Mouse (Mus musculus) Patski (cell line): Measurements from ENCODE around the gene Lima1. TPM values are rescaled to one million over a fixed set of nuclear protein-coding genes. Genes with fewer than 3 reads are reported as not detected.

ENCODE experiments used
- ATAC-seq: fragments of 100-300 bp; one replicate; pipeline ENCODE4 v1.8.0; 2021
- CTCF ChIA-PET: fragments of 350-600 bp; sonication (Branson Sonifier 250); formaldehyde crosslinking; loops from one replicate; lab custom pipeline; 2022; ENCODE audit warnings: inconsistent platforms; lab: Charles Lee
- POLR2A ChIA-PET: fragments of 350-600 bp; sonication (Branson Sonifier 250); formaldehyde crosslinking; loops from one replicate; lab custom pipeline; 2022; ENCODE audit warnings: antibody characterized with exemption, inconsistent platforms; lab: Charles Lee
- DNase-seq: peaks from one replicate; pipeline ENCODE4 v3.0.0-alpha.2; 2011; ENCODE audit warnings: low read depth, low spot score
- H3K27me3 ChIP-seq: fragments of 371-371 bp; one replicate; pipeline ENCODE4 v1.5.1; 2021
- CTCF ChIP-seq: fragments of 100-300 bp; IDR thresholded peaks from one replicate; pipeline ENCODE4 v1.5.1; 2021
- in situ Hi-C: fragments of 300-500 bp; cut with MboI; formaldehyde crosslinking; loops from 3 replicates; pipeline ENCODE4 v1.11.1; 2018; ENCODE audit warnings: low pct_unique_long_range_greater_than_20kb, mixed read lengths
- polyA plus RNA-seq: library from polyadenylated mRNA; unstranded; gene quantifications from one replicate; pipeline ENCODE4 v1.2.3, GENCODE M21; 2021

Gene Lima1
- polyA plus RNA-seq, 1 experiment from 2014 or later, result 140 TPM

GRCm38 (mm10) chr15:99846633-99847032 is 28.6 kb downstream of the Lima1 start:
- ATAC-seq (no peak), DNase-seq (no peak)
- in situ Hi-C loops, result loop anchor here (5.0 kb wide), 1 partner anchor 46 kb away; no protein-coding TSS in a partner anchor
- POLR2A ChIA-PET, result interaction anchor here (1.2 to 1.7 kb wide), 3 partner anchors 9 to 29 kb away, joined by 3 to 6 read pairs (median 3); partner anchors contain the start of gene Lima1
- CTCF ChIA-PET, result interaction anchor here (1.0 to 1.9 kb wide), 4 partner anchors 16 to 58 kb away, joined by 3 to 9 read pairs (median 6); no protein-coding TSS in a partner anchor
- TF ChIP-seq CTCF, result no peak
- H3K27me3 ChIP-seq, result no peaks in the 10 kb centered on the region

GRCm38 (mm10) chr15:99843856-99844255 is 31.4 kb downstream of the Lima1 start:
- no peaks in the 10 kb centered on the region for H3K27me3 ChIP-seq
- CTCF ChIA-PET, result no interaction called here
- in situ Hi-C loops, result no loop called here
- DNase-seq, result no peak
- POLR2A ChIA-PET, result no interaction called here
- no peak for TF ChIP-seq CTCF
- ATAC-seq, result no peak

- no peaks in the 10 kb centered on the region for H3K27me3 ChIP-seq
- no peak for DNase-seq
- peak; percentile 31 for ATAC-seq
- ChIA-PET CTCF (interaction anchor here (0.7 to 5.5 kb wide), 12 partner anchors 10 to 115 kb away, joined by 3 to 33 read pairs (median 4); no protein-coding TSS in a partner anchor), POLR2A (interaction anchor here (0.7 to 1.4 kb wide), 4 partner anchors 11 to 30 kb away, joined by 3 to 12 read pairs (median 8); no protein-coding TSS in a partner anchor)
- TF ChIP-seq CTCF, result peak; percentile 63
- in situ Hi-C loops, result no loop called here
Measured at GRCm38 (mm10) chr15:99839910-99840309, 35.3 kb downstream of the Lima1 start.

- in situ Hi-C loops, result no loop called here
Measured at GRCm38 (mm10) chr15:99839165-99839840, 36.0 kb downstream of the Lima1 start.

GRCm38 (mm10) chr15:99837561-99837960 is 37.7 kb downstream of the Lima1 start:
- DNase-seq (no peak), ATAC-seq (no peak)
- in situ Hi-C loops, result no loop called here
- CTCF ChIA-PET, result interaction anchor here (0.8 to 5.5 kb wide), 3 partner anchors 12 to 70 kb away, joined by 3 to 33 read pairs (median 16); no protein-coding TSS in a partner anchor
- POLR2A ChIA-PET, result interaction anchor here (1.2 kb wide), 1 partner anchor 9 kb away, joined by 3 read pairs; no protein-coding TSS in a partner anchor
- H3K27me3 ChIP-seq, result no peaks in the 10 kb centered on the region
- TF ChIP-seq CTCF, result no peak

More at GRCm38 (mm10) chr15:99839165-99839840, 36.0 kb downstream of the Lima1 start:
- CTCF ChIA-PET, result interaction anchor here (0.7 to 5.5 kb wide), 12 partner anchors 11 to 115 kb away, joined by 3 to 33 read pairs (median 4); no protein-coding TSS in a partner anchor
- TF ChIP-seq CTCF, result no peak
- H3K27me3 ChIP-seq, result no peaks in the 10 kb centered on the region
- ATAC-seq, result no peak
- DNase-seq, result no peak
- POLR2A ChIA-PET, result interaction anchor here (0.7 to 1.4 kb wide), 3 partner anchors 11 to 29 kb away, joined by 3 to 12 read pairs (median 11); no protein-coding TSS in a partner anchor

GRCm38 (mm10) chr15:99835191-99835590 is 40.1 kb downstream of the Lima1 start:
- no peaks in the 10 kb centered on the region for H3K27me3 ChIP-seq
- no peak for TF ChIP-seq CTCF
- CTCF ChIA-PET, result interaction anchor here (1.1 to 5.5 kb wide), 2 partner anchors 9 to 68 kb away, joined by 3 to 33 read pairs; no protein-coding TSS in a partner anchor
- POLR2A ChIA-PET, result interaction anchor here (0.7 kb wide), 1 partner anchor 9 kb away, joined by 3 read pairs; no protein-coding TSS in a partner anchor
- in situ Hi-C loops, result no loop called here
- no peak for ATAC-seq
- DNase-seq, result no peak

- TF ChIP-seq CTCF, result no peak
- ATAC-seq (no peak), DNase-seq (no peak)
- in situ Hi-C loops, result no loop called here
- H3K27me3 ChIP-seq, result no peaks in the 10 kb centered on the region
- ChIA-PET CTCF (no interaction called here), POLR2A (interaction anchor here (0.7 kb wide), 1 partner anchor 8 kb away, joined by 3 read pairs; no protein-coding TSS in a partner anchor)
Measured at GRCm38 (mm10) chr15:99834681-99835080, 40.6 kb downstream of the Lima1 start.

GRCm38 (mm10) chr15:99833648-99834454 is 41.4 kb downstream of the Lima1 start:
- ATAC-seq (no peak), DNase-seq (no peak)
- ChIA-PET POLR2A (no interaction called here), CTCF (no interaction called here)
- in situ Hi-C loops, result no loop called here
- no peaks in the 10 kb centered on the region for H3K27me3 ChIP-seq
- no peak for TF ChIP-seq CTCF

GRCm38 (mm10) chr15:99831535-99831934 is 43.7 kb downstream of the Lima1 start:
- no peak for TF ChIP-seq CTCF
- in situ Hi-C loops, result no loop called here
- ATAC-seq (no peak), DNase-seq (no peak)
- H3K27me3 ChIP-seq, result no peaks in the 10 kb centered on the region
- CTCF ChIA-PET, result no interaction called here
- POLR2A ChIA-PET, result no interaction called here

GRCm38 (mm10) chr15:99828061-99828460 is 47.2 kb downstream of the Lima1 start:
- DNase-seq (no peak), ATAC-seq (no peak)
- ChIA-PET CTCF (no interaction called here), POLR2A (interaction anchor here (1.4 kb wide), 1 partner anchor 8 kb away, joined by 4 read pairs; no protein-coding TSS in a partner anchor)
- H3K27me3 ChIP-seq, result no peaks in the 10 kb centered on the region
- TF ChIP-seq CTCF, result no peak
- in situ Hi-C loops, result no loop called here
